Mouse (Mus musculus) myocyte (in vitro differentiated cells): ENCODE measurements around the gene Tcap. TPM values are rescaled to one million over a fixed set of nuclear protein-coding genes. Genes with fewer than 3 reads are reported as not detected.

Source experiments
- H3K27me3 ChIP-seq: one replicate; pipeline ENCODE4 v1.6.1; 2011; ENCODE audit not compliant: control insufficient read depth, insufficient read depth, insufficient read length
- H3K36me3 ChIP-seq: one replicate; pipeline ENCODE4 v1.6.1; 2011; ENCODE audit not compliant: control insufficient read depth, insufficient read depth
- H3K4me2 ChIP-seq: one replicate; pipeline ENCODE4 v1.6.1; 2011; ENCODE audit warnings: low read depth, control low read depth
- H3K4me3 ChIP-seq: one replicate; pipeline ENCODE4 v1.5.1; 2011; ENCODE audit warnings: mild to moderate bottlenecking, control low read depth, moderate library complexity
- H3K79me2 ChIP-seq: one replicate; pipeline ENCODE4 v1.6.1; 2011; ENCODE audit not compliant: control insufficient read depth, insufficient read depth
- H3ac ChIP-seq: one replicate; pipeline ENCODE4 v1.6.1; 2011; ENCODE audit not compliant: control insufficient read depth, insufficient read length
- CEBPB ChIP-seq: IDR thresholded peaks from 2 replicates; pipeline ENCODE4 v1.6.1; 2011; ENCODE audit warnings: mild to moderate bottlenecking, moderate library complexity; ENCODE audit not compliant: poor library complexity, insufficient read depth, severe bottlenecking
- E2F4 ChIP-seq: IDR thresholded peaks from one replicate; pipeline ENCODE4 v1.6.1; 2011; ENCODE audit warnings: mild to moderate bottlenecking, control low read depth, moderate library complexity; ENCODE audit not compliant: insufficient read depth
- MAX ChIP-seq: IDR thresholded peaks from one replicate; pipeline ENCODE4 v1.6.1; 2011; ENCODE audit warnings: low read depth, mild to moderate bottlenecking, control low read depth
- MYOD1 ChIP-seq, 3 experiments: IDR thresholded peaks; one replicate each; pipeline ENCODE4 v1.6.1; 2011; ENCODE audit warnings: control low read depth in 2 of 3, low read depth in 2 of 3, mild to moderate bottlenecking in 2 of 3, moderate library complexity in 1 of 3; ENCODE audit not compliant: insufficient read length in 2 of 3, control insufficient read depth in 1 of 3
- MYOG ChIP-seq, 3 experiments: IDR thresholded peaks; one replicate each; pipeline ENCODE4 v1.6.1; 2011; ENCODE audit warnings: control low read depth in 2 of 3, low read depth in 2 of 3, mild to moderate bottlenecking in 2 of 3; ENCODE audit not compliant: insufficient read length in 2 of 3, control insufficient read depth in 1 of 3, insufficient read depth in 1 of 3
- POLR2A ChIP-seq: IDR thresholded peaks from one replicate; pipeline ENCODE4 v1.6.1; 2011; ENCODE audit warnings: low read depth, mild to moderate bottlenecking, control low read depth, moderate library complexity; ENCODE audit not compliant: insufficient read length
- POLR2AphosphoS2 ChIP-seq: IDR thresholded peaks from one replicate; pipeline ENCODE4 v1.6.1; 2011; ENCODE audit warnings: low read depth, control low read depth; ENCODE audit not compliant: insufficient read length
- REST ChIP-seq: IDR thresholded peaks from one replicate; pipeline ENCODE4 v1.6.1; 2011; ENCODE audit warnings: mild to moderate bottlenecking, control low read depth, moderate library complexity; ENCODE audit not compliant: insufficient read depth, insufficient read length
- SRF ChIP-seq: IDR thresholded peaks from one replicate; pipeline ENCODE4 v1.6.1; 2011; ENCODE audit warnings: low read depth; ENCODE audit not compliant: control insufficient read depth, insufficient read length
- TCF12 ChIP-seq: IDR thresholded peaks from one replicate; pipeline ENCODE4 v1.6.1; 2011; ENCODE audit warnings: mild to moderate bottlenecking, control low read depth; ENCODE audit not compliant: poor library complexity, insufficient read depth, severe bottlenecking
- TCF3 ChIP-seq: IDR thresholded peaks from one replicate; pipeline ENCODE4 v1.6.1; 2011; ENCODE audit warnings: low read depth, control low read depth; ENCODE audit not compliant: insufficient read length
- USF1 ChIP-seq: IDR thresholded peaks from one replicate; pipeline ENCODE4 v1.6.1; 2011; ENCODE audit warnings: low read depth, mild to moderate bottlenecking, control low read depth, moderate library complexity
- polyA plus RNA-seq: library from polyadenylated mRNA; unstranded; fragments of >200 nt; fragmentation: generic; extraction: Trizol; gene quantifications from one replicate; pipeline ENCODE4 v1.2.1, GENCODE M21; 2012; ENCODE audit warnings: missing spikeins

Tcap gene
- polyA plus RNA-seq, 1 experiment, result 131 TPM

DNA sequence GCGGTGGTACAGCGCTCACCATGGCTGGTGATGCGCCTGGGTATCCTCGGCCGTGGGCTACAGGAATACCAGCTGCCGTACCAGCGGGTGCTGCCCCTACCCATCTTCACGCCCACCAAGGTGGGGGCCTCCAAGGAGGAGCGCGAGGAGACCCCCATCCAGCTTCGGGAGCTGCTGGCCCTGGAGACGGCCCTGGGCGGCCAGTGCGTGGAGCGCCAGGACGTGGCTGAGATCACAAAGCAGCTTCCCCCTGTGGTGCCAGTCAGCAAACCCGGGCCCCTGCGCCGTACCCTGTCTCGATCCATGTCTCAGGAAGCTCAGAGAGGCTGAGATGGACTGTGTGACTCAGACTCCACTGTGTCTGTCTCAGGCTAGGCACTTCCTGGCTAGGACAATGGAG lies 605 bp downstream of the Tcap start:
- H3K27me3 ChIP-seq, result peaks cover 19% of the 10 kb centered on the region
- no peak overlapping the region for H3ac ChIP-seq
- peak overlapping the region; percentile 56 for H3K4me2 ChIP-seq
- no peaks in the 10 kb centered on the region for H3K36me3 ChIP-seq
- H3K4me3 ChIP-seq, result peak overlapping the region; percentile 20
- H3K79me2 ChIP-seq, result no peaks in the 10 kb centered on the region
- no peak for TF ChIP-seq REST
- peak; percentile 10 for TF ChIP-seq POLR2AphosphoS2

DNA sequence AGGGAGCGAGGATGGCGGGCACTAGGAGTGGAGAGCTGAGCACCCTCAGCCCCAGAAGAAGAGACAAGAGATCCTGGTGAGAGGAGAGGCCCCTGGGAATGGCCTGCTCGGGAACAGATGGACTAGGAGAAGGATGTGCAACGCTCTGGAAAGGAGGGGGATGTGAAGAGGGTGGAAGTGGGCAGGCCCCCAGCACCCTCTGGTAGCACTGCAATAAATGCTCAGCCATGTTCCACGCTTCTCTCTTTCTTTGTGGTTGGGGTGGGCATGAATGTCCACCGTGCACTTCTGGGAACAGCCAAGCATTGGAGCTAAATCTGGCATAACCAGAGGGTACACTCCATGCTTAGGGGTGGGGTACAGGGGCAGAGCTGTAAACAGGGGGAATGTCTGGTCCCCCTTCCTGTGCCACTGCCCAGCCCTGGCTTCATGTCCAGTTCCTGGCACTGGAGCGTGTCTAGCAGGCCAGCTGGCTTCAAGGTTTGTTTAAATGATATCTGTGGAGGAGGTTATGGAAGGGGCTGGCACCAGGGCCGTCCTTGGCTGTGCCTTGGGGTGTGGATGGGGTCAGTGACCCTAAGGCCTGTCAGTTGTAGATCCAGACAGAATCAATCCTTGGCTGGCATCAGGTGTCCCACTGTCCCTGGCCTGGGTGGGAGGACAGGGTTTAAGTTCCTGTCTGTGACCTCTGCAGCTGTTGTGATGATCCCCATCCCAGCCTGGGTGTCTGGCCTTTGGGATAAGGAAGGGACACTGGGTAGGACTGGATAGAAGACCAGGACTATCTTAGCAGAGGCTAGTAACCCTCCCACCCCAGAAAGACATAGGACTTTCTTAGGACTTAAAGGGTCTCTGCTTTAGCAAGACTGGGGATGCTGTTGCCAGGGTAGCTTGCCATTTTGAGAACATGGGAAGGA lies 1.4 kb downstream of the Tcap start:
- Histone ChIP-seq H3K27me3 (peaks cover 19% of the 10 kb centered on the region), H3K4me2 (peak overlapping the region; percentile 56), H3K79me2 (no peaks in the 10 kb centered on the region), H3K4me3 (peak overlapping the region; percentile 20), H3ac (no peak overlapping the region), H3K36me3 (no peaks in the 10 kb centered on the region)
- TF ChIP-seq POLR2AphosphoS2, result peak; percentile 36
- TF ChIP-seq MYOG (IDR thresholded peaks at IDR 0.05; ENCODE audit: control insufficient read depth in 1 of 3, insufficient read depth in 1 of 3, insufficient read length in 2 of 3, low read depth in 2 of 3), result peak in 2 of 3 experiments; percentile 40 to 64
- TF ChIP-seq CEBPB, result no peak
- no peak for TF ChIP-seq TCF12
- no peak for TF ChIP-seq USF1
- no peak for TF ChIP-seq TCF3
- no peak for TF ChIP-seq MAX
- no peak for TF ChIP-seq REST
- TF ChIP-seq POLR2A, result peak; percentile 46
- no peak for TF ChIP-seq E2F4
- TF ChIP-seq MYOD1 (IDR thresholded peaks at IDR 0.05; ENCODE audit: control insufficient read depth in 1 of 3, insufficient read length in 2 of 3, low read depth in 2 of 3), result peak in 1 of 3 experiments; percentile 78
- TF ChIP-seq SRF, result no peak

DNA sequence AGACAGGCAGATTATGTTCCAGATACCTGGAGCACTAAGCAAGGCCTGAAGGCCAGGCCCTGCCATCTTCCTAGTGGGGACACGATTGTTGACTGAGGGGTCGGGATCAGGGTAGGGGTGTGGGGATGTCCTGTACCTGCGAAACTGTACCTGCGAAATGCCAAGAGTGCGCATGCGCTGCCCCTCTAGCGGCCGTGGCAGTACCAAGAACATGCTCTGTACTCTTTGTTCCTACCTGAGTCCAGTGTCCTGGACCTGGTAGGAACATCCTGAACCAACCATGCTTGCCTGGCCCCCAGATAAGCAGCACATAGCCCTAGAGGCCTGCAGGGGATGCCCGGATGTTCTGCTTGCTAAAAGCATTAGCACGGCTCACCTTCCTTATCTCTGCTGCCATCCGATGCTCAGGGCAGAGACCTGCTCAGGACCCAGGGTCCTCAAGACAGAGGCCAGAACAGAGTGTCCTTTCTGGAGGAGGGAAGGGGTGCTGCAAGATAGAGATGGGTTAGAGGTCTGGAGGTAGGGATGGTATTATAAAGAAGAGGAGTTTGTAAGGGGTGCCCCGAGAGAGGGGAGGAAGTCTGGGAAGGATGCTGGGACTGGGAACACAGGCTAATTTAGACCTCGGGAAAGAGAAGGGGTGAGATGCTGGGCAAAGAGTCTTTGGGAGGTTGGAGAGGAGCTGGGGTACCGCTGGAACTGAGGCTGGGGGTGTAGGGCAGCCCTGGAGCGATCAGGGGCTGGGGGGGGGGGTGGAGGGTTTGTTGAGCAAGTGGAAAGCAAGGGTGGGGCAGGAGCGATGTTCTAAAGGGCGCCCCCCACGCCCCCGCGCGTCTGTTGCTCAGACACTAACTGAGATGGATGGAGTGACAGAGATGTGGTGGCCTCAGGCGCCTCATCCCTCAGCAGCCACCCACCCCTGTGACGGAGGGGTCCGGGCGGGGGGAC lies 2.3 kb downstream of the Tcap start, which contains the start of gene Pnmt:
Gene Pnmt (plus strand): TSS at position 813 of the 948 bp plus-strand sequence.
- Histone ChIP-seq H3K79me2 (no peaks in the 10 kb centered on the region), H3ac (no peak within 1 kb of the TSS), H3K36me3 (no peaks in the 10 kb centered on the region), H3K4me2 (peak within 1 kb of the TSS; percentile 41), H3K27me3 (peaks cover 19% of the 10 kb centered on the region), H3K4me3 (no peak within 1 kb of the TSS)
- TF ChIP-seq POLR2AphosphoS2 (peak; percentile 30), SRF (no peak), POLR2A (peak; percentile 39)

DNA sequence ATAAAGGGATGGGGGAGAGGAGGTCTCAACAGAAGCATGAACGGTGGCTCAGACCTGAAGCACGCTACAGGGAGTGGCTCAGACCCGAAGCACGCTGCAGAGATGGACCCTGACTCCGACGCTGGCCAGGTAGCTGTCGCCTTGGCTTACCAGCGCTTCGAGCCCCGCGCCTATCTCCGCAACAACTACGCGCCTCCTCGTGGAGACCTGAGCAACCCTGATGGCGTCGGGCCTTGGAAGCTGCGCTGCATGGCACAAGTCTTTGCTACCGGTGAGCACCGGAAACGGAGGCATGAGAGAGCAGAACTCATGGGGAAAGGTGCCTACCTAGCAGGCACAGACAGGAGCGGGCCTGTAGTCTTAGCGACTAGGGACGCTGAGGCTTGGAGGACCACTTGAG lies 3.0 kb downstream of the Tcap start:
- no peak overlapping the region for H3ac ChIP-seq
- H3K79me2 ChIP-seq, result no peaks in the 10 kb centered on the region
- H3K36me3 ChIP-seq, result no peaks in the 10 kb centered on the region
- no peak overlapping the region for H3K4me2 ChIP-seq
- peaks cover 19% of the 10 kb centered on the region for H3K27me3 ChIP-seq
- H3K4me3 ChIP-seq, result no peak overlapping the region
- TF ChIP-seq REST (no peak), POLR2A (no peak), MYOG (IDR thresholded peaks at IDR 0.05; ENCODE audit: control insufficient read depth in 1 of 3, insufficient read depth in 1 of 3, insufficient read length in 2 of 3, low read depth in 2 of 3) (no peak), MAX (no peak), CEBPB (no peak), USF1 (no peak), POLR2AphosphoS2 (no peak), TCF12 (no peak), E2F4 (no peak), SRF (no peak), MYOD1 (IDR thresholded peaks at IDR 0.05; ENCODE audit: control insufficient read depth in 1 of 3, insufficient read length in 2 of 3, low read depth in 2 of 3) (no peak), TCF3 (no peak)

DNA sequence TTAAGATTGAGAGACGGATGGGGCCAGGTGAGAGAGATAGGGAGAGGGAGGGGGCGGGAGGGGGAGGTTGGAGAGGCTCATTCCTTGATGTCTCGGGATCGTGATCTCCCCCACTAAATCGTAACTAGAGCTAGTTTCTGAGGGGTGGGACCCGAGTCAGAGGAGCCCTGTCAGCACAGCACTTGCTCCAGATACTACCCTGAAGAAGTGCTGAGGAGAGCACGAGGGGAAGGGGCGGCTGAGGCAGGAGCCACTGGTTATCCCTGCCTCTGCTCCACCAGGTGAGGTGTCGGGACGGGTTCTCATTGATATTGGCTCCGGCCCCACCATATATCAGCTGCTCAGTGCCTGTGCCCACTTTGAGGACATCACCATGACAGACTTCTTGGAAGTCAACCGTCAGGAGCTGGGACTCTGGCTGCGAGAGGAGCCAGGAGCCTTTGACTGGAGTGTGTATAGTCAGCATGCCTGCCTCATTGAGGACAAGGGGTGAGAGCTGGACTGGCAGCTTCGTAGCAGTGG lies 3.5 kb downstream of the Tcap start:
- H3K79me2 ChIP-seq, result no peaks in the 10 kb centered on the region
- no peaks in the 10 kb centered on the region for H3K36me3 ChIP-seq
- TF ChIP-seq POLR2AphosphoS2 (no peak), MYOG (IDR thresholded peaks at IDR 0.05; ENCODE audit: control insufficient read depth in 1 of 3, insufficient read depth in 1 of 3, insufficient read length in 2 of 3, low read depth in 2 of 3) (no peak), POLR2A (no peak)
- H3K27me3 ChIP-seq, result peaks cover 19% of the 10 kb centered on the region
- no peak overlapping the region for H3K4me3 ChIP-seq
- H3K4me2 ChIP-seq, result no peak overlapping the region
- no peak overlapping the region for H3ac ChIP-seq
